Mouse (Mus musculus) erythroblast, adult 5-6 weeks (primary cell): ENCODE measurements around the gene Spin4. TPM values are rescaled to one million over a fixed set of nuclear protein-coding genes. Genes with fewer than 3 reads are reported as not detected.

Source experiments
- ATAC-seq: replicated peaks from 2 replicates; pipeline ENCODE4 v1.8.0; 2016; ENCODE audit warnings: moderate number of reproducible peaks, mild to moderate bottlenecking, moderate TSS enrichment, inconsistent platforms; ENCODE audit not compliant: poor library complexity, low FRiP score, severe bottlenecking
- total RNA-seq, 2 experiments: library from RNA; stranded (forward) in 1 of 2; stranded (reverse) in 1 of 2; fragments of 150-400 nt in 1 of 2; fragments of 200-764, 138-1000 nt in 1 of 2; gene quantifications; 2 replicates each; pipeline versions ENCODE4 v1.2.3 to v1.2.4; 2015 to 2017; ENCODE audit warnings: low replicate concordance in 2 of 2

Spin4 gene
- total RNA-seq (2015; ENCODE audit: low replicate concordance) (not detected in 2 replicates), total RNA-seq (2017; ENCODE audit: low replicate concordance) (0.17 TPM in 1 of 2 replicates, not detected in the other)

DNA sequence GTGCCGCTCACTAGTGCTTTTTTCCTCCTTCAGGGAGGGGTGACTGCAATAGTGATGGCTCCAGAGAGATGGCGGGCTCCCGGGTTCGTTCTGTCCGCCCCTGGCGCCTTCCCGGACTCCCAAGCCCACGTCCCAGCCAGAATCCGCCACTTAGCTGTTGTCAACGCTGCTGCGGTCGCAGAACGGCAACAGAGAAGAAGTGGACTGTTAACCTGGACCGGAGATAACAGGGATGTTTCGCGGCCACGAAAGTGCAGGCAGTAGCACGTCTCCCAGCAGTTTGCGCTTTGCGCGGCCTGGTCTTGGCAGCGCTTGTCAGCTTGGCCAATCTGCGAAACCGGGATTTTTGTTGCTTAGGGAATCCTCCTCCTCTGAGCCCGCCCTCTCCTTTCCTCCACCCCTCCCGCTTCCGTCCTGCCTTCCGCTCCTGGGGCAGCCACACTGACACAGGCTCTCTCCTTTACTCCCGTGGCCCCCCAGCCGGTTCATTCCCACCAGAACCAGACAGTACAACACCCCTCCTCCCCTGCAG is at the start of gene Spin4:
Spin4 (minus strand) TSS at position 322 of the 532 bp plus-strand sequence.
- no peak; the same call in 1 of the 2 replicates for ATAC-seq

DNA sequence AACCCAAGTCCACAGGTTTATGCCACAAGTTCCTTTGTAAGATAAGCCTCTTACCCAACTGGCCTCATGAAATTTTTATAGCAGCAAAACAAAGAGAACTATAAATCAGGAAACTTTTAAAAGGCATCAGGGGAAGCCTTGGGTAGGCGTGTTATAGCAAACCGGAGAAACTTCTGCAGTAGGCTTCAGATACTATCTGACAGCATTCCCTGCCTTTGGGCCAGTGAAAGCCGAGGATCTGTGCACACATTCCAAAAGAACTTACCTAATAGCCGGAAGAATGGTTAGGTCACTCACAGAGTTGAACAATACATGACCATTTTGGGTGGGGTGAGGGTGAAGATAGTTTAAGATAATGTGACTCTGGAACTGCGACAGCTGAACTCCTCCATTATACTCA is 1.4 kb upstream of the Spin4 start:
- no peak for ATAC-seq

DNA sequence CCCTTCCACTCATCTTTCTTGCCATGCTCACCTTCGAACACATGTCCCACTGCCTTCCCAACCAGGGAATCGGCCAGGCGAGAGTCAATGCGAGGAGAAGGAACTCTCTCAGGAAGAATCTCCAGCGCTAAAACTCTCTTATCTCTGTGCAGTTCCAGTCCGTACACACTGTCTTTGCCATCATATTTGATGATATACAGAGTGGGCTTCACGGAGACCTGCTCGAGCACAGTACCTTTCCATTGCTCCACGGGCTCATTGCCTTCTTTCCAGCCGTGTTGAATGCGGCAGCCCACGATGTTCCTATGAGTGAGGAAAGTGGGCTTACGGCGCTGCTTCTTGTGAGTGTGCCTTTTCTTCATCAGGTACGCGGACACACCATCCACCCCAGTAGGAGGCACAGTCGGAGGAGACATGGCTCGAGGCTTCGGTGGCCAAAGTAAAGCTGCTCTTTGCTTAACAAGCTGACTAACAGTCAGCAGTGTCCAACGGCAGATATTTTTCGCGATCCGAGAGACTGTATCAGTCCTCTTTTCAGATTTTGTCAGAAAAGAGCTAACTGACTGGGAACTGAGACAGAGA is 612 bp downstream of the Spin4 start:
- no peak for ATAC-seq

DNA sequence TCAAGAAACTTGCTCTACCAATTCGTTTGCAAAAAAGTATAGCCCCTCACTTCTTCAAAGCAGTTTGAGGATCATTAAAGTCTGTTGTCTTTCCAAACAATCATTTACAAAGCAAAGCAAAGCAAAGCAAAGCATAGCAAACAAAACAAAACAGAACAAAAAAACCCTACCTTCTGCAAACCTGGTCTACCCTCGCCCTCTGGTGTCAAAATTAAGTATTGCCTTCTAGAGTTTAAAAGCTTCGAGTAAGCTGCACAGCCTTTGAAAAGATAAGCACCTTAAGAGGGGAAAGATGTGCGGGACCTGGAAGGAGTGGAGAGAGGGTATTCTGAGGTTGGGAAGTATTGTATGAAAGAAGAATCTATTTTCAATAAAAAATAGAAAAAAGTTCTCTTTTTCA is 14.4 kb downstream of the Spin4 start:
- ATAC-seq = no peak

DNA sequence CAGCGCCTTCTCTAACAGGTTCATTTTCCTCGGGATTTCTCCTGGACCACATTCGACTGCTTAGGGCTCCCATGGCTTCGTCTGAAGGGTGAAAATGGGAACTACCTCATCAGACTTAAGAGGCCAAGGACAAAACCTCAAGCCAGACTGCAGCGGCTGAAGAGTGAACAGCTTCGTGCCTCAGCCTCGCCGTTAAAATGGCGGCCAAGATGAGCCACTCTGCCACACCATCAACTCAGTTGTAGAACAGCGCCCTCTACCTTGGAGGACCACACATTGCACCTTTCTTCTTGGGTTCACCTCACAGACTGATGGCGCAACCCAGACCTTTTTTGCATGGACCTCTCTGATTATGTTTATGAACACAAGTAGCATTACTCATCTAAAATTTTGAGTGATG is 27.6 kb downstream of the Spin4 start:
- no peak for ATAC-seq

DNA sequence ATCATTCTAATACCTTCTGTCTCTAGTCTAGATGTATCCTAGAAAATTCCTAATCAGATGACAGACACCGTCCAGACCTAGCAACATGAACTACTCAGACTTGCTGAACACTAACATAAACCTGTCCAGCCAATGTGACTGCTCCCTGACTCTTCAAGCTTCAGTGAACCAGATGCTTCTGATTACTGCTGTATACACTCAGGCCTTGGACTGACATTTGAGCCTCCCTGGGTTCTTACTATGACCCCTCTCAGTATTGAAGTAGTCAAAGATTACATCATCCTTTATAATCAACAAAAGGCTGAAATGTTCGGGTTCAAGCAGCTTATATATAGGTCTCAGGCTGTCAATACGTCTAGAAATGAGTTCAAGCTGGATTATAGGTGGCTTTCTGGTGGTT is 32.4 kb downstream of the Spin4 start:
- ATAC-seq = no peak

DNA sequence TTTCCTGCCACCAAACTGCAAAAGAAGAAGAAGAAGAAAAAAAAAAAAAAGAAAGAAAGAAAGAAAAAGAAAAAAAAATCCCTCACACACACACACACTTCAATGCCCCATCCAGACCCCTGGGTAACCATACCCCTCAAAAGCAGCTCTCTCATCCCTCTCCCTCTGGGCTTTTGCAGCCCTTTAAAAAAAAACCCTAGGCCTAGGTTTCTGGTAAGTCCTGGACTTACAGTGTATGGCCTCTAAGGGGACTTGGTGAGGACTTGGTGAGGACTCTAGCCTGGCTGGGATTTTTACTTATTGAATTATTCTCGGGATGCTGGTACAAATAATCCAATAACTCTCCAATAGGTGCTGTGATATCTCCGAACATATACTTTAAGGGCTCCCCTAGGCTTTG is 35.6 kb downstream of the Spin4 start:
- ATAC-seq = no peak

DNA sequence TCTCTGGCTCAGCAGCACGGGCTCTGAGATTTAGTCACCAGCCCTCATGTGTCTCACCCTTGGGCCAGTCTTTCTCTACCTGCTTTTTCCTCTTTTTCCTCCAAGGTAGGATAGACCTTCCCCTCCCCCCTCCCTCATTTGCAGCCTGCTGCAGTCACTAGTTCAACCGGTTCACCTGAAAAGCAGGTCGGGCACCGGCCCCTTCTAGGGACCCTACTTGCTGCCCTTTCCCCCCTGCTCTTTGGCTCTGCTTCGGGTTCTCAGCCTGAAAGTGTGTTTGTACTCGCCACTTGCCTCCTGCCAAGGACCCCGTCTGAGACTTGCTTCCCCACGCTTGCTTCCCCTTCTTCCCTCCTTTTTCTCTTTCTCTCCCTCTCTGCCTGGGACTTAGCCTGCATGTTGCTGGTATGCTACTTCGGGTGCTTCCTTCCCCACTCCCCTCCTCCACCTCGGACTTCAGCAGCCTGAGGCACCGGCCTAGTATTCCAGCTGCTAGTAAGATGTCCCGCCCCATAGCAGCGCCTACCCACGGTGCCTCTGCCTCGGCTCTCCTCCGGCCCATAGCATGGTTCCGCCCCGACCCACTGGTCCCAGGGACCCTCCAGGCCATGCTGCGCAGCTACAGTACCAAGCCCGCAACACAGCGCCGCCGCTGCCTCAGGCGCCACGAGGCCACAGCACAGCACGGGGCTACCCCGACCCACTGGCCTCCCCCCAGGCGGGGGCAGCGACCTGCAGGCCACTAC is 36.2 kb downstream of the Spin4 start:
- ATAC-seq = no peak

Other genes starting within 250 kb of the Spin4 start
- not detected in 2 replicates for gene Arhgef9, start 170.2 kb upstream of the Spin4 start, total RNA-seq (2015; ENCODE audit: low replicate concordance)
- gene Arhgef9, start 170.2 kb upstream of the Spin4 start, total RNA-seq (2017; ENCODE audit: low replicate concordance) = not detected in 2 replicates